Mouse (Mus musculus) kidney, postnatal 10 days (tissue): Measurements from ENCODE around the gene Olfr1386.
"Not testable (repeated sequence)": the region's sequence is repeated elsewhere in the genome, so short reads cannot be mapped to it uniquely, and the experiment has no call there.

Experiments
- DNase-seq: peaks from one replicate; pipeline ENCODE4 v3.0.0; 2021; ENCODE audit warnings: mixed read lengths

Gene Olfr1386

DNA sequence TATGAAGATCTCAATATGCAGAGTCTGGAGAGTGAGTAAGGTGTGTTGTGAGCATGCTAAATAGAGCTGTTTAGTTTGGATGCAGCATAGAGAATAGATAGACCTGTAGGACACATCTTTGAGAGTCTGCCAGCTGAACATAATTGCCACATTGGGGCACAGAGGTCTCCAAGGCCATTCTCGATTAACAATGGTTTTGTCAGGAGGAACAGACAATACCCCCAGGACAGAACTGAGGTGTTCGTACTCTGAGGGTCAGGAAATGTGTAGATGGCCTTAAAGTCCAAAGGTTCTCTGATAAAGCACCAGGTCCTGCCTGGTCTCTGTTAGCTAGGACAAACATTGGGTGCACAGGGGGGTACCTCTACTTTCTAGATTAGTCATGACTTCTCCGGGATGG, at the start of gene Olfr1386:
Gene Olfr1386 (plus strand): TSS at position 301 of the 400 bp plus-strand sequence.
- DNase-seq = not testable (repeated sequence)

DNA sequence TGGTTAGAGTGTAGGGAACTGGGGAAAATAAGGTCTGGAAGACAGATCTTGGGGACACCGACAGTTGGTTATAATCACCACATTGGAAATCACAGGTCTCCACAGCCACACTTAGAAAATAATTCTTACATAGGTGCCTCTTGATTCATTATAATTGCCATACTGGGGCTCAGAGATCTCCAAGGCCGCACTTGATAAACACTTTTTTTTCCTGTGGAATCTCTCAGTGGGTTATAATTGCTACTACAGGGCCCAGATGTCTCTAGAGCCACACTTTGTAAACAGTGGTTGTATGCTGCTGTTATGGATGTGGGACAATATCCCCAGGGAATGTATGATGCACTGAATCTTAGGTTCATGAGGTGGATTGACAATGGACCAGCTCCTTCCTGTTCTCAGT, 42.1 kb upstream of the Olfr1386 start, which contains the start of gene Olfr1389:
Gene Olfr1389 (plus strand): TSS at position 301 of the 400 bp plus-strand sequence.
- DNase-seq = no peak

DNA sequence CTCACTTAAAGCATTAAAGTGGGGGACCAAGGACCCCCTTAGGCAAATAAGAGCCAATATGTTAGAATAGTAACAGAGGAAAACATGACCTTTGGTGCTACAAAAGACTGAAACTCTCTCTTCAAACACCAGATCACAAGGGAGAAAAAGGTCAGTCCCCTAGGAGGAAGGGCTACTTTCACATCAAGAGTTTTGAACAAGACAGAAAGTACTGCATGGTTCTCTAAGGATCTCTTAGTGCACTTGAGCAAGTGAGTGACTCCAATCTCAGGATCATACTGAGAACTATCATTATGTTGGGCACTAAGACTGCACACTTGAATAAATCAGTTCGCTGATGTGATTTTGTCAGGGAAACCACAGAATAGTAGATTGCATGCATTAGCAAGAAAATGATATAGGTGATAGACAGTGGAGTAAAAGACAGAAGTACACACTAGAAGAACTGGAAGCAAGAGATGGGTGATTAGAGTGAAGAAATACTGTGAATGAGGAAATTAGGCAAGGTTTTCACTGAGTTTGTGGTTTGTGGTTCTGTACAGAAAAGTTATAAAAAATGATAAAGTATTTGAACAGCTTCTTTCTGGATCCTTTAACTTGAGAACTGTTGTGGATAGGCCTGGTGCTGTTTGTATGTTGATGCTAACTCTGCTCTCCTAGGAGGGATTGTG, 39.5 kb upstream of the Olfr1386 start:
- no peak for DNase-seq

DNA sequence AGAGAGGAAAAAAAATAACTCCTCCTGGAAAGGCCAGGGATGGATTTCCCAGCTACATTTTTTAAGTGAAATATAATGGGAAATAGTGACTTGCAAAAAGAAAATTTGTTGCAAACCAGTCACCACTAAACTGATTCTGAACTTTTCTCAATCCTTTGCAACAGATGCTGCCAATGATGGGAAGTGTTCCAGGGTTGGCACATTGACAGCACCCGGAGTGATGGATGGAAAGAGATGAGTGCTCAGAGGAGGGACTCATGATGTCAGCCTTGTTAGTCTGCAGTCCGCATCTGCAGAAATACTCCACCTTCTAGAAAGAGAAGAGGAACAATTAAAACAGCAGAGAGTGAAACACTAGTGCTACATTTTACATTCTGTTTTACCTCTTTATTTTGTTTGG, 35.2 kb upstream of the Olfr1386 start:
- no peak for DNase-seq

DNA sequence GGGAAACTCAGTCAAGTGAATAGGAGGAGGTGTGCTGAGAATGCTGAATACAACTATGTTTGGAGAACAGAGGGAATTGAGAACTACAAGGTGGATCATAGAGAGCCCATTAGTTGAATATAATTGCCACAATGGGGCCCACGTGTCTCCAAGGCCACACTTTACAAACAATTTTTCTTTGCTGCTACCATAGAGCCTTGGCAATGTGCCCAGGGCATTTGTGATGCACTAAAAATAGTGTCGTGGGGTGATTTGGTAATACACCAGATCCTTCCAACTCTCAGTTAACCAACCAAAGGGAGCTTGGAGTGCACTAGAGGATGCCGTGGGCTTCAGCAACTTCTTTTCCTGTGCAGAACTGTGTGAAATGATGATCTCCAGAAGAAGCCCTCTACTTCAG, 28.4 kb upstream of the Olfr1386 start, which contains the start of gene Olfr1388:
Gene Olfr1388 (plus strand): TSS at position 214 of the 400 bp plus-strand sequence.
- no peak for DNase-seq

DNA sequence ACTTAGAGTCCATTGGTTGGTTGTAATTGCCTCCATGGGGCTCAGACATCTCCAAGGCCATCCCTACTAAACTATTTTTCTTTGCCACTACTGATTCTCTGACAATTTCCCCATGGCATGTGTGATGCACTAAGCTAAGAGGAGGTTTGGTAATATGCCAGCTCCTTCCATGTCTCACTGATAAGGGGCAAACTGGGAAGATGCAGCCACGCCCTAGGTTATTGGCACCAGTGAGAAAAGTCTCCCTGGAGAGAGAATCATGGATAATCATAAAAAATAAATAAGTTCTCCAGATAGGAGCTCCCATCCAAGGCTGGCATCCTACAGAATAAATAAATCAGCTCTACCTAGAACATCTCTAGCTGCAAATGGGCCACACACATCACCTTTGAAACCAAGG, 9.8 kb upstream of the Olfr1386 start, which contains the start of gene Olfr1387:
Gene Olfr1387 (plus strand): TSS at position 301 of the 400 bp plus-strand sequence.
- no peak for DNase-seq

DNA sequence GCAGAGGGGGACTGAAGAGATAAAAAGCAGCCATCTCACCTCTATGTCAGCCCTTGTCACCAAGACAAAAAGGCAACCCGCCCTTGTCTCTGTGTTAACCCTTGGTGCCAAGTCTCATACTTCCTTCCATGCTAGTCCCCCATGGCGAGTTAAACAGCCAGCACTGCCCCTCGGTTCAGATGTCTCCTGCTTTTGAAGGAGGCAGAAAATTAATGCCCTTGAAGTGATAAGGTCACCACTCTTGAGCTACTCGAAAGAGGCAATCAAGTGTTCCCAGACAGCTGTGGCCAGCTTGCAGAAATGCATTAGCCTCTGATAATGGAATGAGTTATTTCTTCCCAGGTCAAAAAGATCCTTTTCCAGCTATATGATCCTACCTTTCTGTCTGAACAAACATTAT, 21.1 kb downstream of the Olfr1386 start:
- DNase-seq = peak; percentile 6

DNA sequence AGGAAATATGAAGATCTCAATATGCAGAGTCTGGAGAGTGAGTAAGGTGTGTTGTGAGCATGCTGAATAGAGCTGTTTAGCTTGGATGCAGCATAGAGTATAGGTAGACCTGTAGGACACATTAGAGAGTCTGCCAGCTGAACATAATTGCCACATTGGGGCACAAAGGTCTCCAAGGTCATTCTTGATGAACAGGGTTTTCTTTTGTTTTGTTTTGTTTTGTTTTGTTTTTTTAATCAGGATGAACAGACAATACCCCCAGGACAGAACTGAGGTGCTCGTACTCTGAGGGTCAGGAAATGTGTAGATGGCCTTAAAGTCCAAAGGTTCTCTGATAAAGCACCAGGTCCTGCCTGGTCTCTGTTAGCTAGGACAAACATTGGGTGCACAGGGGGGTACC, 23.9 kb downstream of the Olfr1386 start, which contains the start of gene Olfr1385:
Gene Olfr1385 (plus strand): TSS at position 301 of the 400 bp plus-strand sequence.
- not testable (repeated sequence) for DNase-seq

DNA sequence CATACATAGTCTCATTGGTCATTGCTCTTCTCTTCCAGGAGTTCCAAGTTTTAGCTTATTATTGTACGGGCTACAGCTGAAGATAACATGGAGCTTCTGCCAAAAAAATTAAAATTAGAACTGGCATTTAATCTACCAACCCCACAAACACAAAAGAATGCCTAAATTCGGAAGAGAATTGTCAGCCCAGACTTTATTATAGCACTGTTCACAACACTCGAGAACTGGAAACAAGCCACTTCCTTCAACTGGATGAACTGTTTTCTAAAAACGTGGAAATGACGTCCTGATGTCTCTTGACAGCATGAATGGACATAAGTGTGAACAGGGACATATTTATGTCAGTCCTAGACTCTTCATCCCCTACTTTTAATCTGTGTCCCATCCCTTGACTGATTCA, 53.2 kb downstream of the Olfr1386 start:
- no peak for DNase-seq

DNA sequence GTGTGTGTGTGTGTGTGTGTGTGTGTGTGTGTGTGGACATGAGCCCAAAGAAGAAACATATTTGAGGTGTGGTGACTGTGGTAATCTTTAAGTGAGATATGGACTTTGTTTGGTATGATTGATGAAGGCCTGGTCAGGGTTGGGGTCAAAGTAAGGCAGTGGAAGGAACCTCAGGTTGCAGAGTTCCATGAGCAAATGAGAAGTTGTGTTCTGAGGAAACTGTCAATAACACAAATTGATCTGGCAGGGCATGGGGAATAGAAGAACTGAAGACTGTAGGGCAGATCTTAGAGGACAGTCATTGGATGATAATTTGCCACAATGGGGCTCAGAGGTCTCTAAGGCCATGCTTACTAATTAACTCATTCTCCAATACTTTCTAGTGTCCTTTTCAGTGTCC, 54.5 kb downstream of the Olfr1386 start, which contains the start of gene Olfr1383:
Gene Olfr1383 (plus strand): TSS at position 301 of the 400 bp plus-strand sequence.
- DNase-seq = no peak
